Mouse (Mus musculus) cortical plate, adult 2 months (tissue): ENCODE measurements around the gene Ophn1.

ENCODE experiments used
- CTCF ChIP-seq: fragments of 200-500 bp; IDR thresholded peaks from 2 replicates; pipeline ENCODE4 v1.5.1; 2011; ENCODE audit warnings: mild to moderate bottlenecking, control low read depth, low read length; ENCODE audit not compliant: insufficient read depth; ENCODE audit errors: extremely low read depth
- POLR2A ChIP-seq: fragments of 200-500 bp; IDR thresholded peaks from 2 replicates; pipeline ENCODE4 v1.6.1; 2011; ENCODE audit warnings: mild to moderate bottlenecking, low read length, control low read depth; ENCODE audit not compliant: insufficient read depth; ENCODE audit errors: extremely low read depth

DNA sequence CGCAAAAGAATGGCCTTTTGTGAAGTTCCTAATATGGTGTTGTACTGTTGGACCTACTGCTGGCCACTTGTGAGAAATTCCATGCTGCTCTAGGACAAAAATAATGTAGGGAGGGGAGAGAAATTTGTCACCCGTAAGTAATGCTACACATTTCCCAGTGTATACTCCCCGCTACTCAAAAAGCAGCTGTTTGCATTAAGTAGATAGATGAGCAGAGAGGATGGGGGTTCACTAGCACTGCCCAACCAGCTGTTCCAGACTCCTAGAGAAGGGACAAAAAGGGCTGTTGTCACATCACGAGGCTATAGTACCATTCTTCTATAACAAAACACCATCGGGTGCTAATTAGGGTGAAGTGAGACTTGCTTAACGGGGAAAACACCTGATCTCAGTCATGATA lies 15.7 kb downstream of the Ophn1 start:
- TF ChIP-seq POLR2A (no peak), CTCF (no peak)
